Mouse (Mus musculus) lung, postnatal 0 days (tissue): ENCODE measurements at regions not wholly inside any gene's neighbourhood (a gene's known extent, or its start where the extent isn't known, plus 50 kb on each side); places are given as distances from the start of the nearest gene placed in this dataset.

Experiments
- ATAC-seq: fragments of 200-750 bp; cut with Nextera tagmentation; 2 replicates; pipeline ENCODE4 v1.8.0; 2017; ENCODE audit warnings: moderate library complexity
- DNase-seq: peaks from one replicate; pipeline ENCODE4 v3.0.0-alpha.2; 2016; ENCODE audit warnings: low spot score
- H3K27ac ChIP-seq: fragments of 300-500 bp; sonication (generic); 2 replicates; pipeline ENCODE4 v1.5.1; 2014; ENCODE audit warnings: antibody characterized with exemption, mild to moderate bottlenecking, low read length, mixed read lengths
- H3K27me3 ChIP-seq: fragments of 300-500 bp; sonication (generic); replicated peaks from 2 replicates; pipeline ENCODE4 v1.6.1; 2014; ENCODE audit warnings: low read length, mixed read lengths; ENCODE audit not compliant: insufficient read depth
- H3K36me3 ChIP-seq: fragments of 300-500 bp; sonication (generic); 2 replicates; pipeline ENCODE4 v1.6.1; 2014; ENCODE audit warnings: low read length, mixed read lengths; ENCODE audit not compliant: insufficient read depth
- H3K4me1 ChIP-seq: fragments of 300-500 bp; sonication (generic); 2 replicates; pipeline ENCODE4 v1.6.1; 2014; ENCODE audit warnings: antibody characterized with exemption, low read depth, low read length, mixed read lengths; ENCODE audit not compliant: insufficient read depth
- H3K4me2 ChIP-seq: fragments of 300-500 bp; sonication (generic); replicated peaks from 2 replicates; pipeline ENCODE4 v1.6.1; 2014; ENCODE audit warnings: low read depth, mild to moderate bottlenecking, low read length, moderate library complexity, mixed read lengths
- H3K4me3 ChIP-seq: fragments of 300-500 bp; sonication (generic); 2 replicates; pipeline ENCODE4 v1.5.1; 2014; ENCODE audit warnings: low read depth, low read length
- H3K9ac ChIP-seq: fragments of 300-500 bp; sonication (generic); replicated peaks from 2 replicates; pipeline ENCODE4 v1.6.1; 2014; ENCODE audit warnings: low read depth, mild to moderate bottlenecking
- H3K9me3 ChIP-seq: fragments of 300-500 bp; sonication (generic); 2 replicates; pipeline ENCODE4 v1.6.1; 2016; ENCODE audit warnings: low read length, mixed read lengths
- CTCF ChIP-seq: IDR thresholded peaks from 2 replicates; pipeline ENCODE4 v1.5.1; 2016; ENCODE audit warnings: antibody characterized with exemption, mild to moderate bottlenecking
- EP300 ChIP-seq: IDR thresholded peaks from 2 replicates; pipeline ENCODE4 v1.6.1; 2016; ENCODE audit warnings: antibody characterized with exemption, mild to moderate bottlenecking, control low read depth
- WGBS: fragments of 180-500 bp; shearing (Covaris S2); extraction: QIAGEN DNeasy Blood & Tissue Kit; methylation state at CpG from one replicate; pipeline ENCODE4 v1.1.7; 2014; 5-methylcytosine and 5-hydroxymethylcytosine counted together

- 0 out of 2 replicates have a peak, but pooled peaks cover 3% of the 10 kb centered on the region for H3K9me3 ChIP-seq
- H3K27ac ChIP-seq: no peak overlapping the region
- no peak overlapping the region for H3K9ac ChIP-seq
- ATAC-seq (no peak), DNase-seq (no peak)
- no peaks in the 10 kb centered on the region for H3K4me1 ChIP-seq
- H3K27me3 ChIP-seq: no peaks in the 10 kb centered on the region
- no peak for TF ChIP-seq CTCF
- no peak for TF ChIP-seq EP300
- WGBS: 35% methylated on average over 2 of the region's 2 CpGs
- no peak overlapping the region for H3K4me3 ChIP-seq
- no peaks in the 10 kb centered on the region for H3K36me3 ChIP-seq
- H3K4me2 ChIP-seq: no peak overlapping the region
Observed at GRCm38 (mm10) chr15:49043035-49043434, 4841.7 kb upstream of the Gm7489 start.

DNA sequence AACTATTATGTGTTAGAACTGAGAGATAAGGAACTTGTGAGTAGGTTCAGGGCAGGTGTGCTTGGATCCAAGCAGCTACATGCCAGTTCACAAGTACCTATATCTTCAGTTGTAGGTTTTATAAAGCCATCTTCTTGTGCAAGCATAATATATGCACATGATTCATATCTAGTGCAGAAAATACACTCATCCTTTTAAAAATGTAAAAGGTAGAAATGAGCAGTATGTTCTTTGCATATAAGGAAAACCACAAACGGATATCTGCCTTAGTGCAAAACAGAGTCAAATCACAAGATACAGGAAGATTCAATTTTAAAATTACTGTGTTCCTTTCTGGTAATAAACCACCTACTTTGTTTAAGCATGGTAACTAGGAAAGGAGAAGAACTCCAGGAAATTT lies 4819.6 kb upstream of the Gm7489 start:
- ATAC-seq (no peak), DNase-seq (no peak)
- H3K36me3 ChIP-seq: no peaks in the 10 kb centered on the region
- no peak overlapping the region for H3K9ac ChIP-seq
- H3K9me3 ChIP-seq: no peaks in the 10 kb centered on the region
- H3K4me3 ChIP-seq: no peak overlapping the region
- no peak overlapping the region for H3K4me2 ChIP-seq
- no peaks in the 10 kb centered on the region for H3K4me1 ChIP-seq
- TF ChIP-seq EP300 (no peak), CTCF (no peak)
- no peak overlapping the region for H3K27ac ChIP-seq
- H3K27me3 ChIP-seq: no peaks in the 10 kb centered on the region
- WGBS: 77% methylated on average over 1 of the region's 1 CpGs

- no peak; the same call in 1 of the 2 replicates for TF ChIP-seq EP300
- peak; percentile 18 for TF ChIP-seq CTCF
- DNase-seq: peak; percentile 79
- no peak overlapping the region for H3K9ac ChIP-seq
- H3K4me2 ChIP-seq: no peak overlapping the region
- H3K27me3 ChIP-seq: no peaks in the 10 kb centered on the region
- no peak overlapping the region for H3K4me3 ChIP-seq
- H3K36me3 ChIP-seq: no peaks in the 10 kb centered on the region
- ATAC-seq: peak; percentile 86
- H3K9me3 ChIP-seq: no peaks in the 10 kb centered on the region
- H3K27ac ChIP-seq: no peak overlapping the region
- H3K4me1 ChIP-seq: no peaks in the 10 kb centered on the region
Observed at GRCm38 (mm10) chr15:49065875-49066274, 4818.8 kb upstream of the Gm7489 start.

DNA sequence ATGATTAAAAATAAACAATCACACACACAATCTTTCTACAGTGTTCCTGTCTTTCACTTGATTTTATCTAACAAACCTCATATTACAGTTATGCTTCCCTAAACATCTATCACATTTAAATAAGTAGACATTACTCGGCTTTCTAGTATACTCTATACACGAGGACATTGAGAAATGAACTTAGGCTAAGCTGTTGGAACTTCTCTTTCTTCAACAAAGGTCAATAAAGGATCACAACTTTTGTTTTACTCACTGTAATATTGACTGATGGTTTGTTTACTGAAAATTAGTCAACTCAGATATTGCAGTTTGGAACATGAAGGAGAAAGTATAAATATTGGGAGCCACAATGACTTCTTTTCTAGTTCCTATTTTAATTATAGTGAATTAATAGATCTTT lies 4818.3 kb upstream of the Gm7489 start:
- DNase-seq: peak; percentile 13
- no peak overlapping the region for H3K27ac ChIP-seq
- 27% methylated on average over 2 of the region's 2 CpGs for WGBS
- H3K4me1 ChIP-seq: no peaks in the 10 kb centered on the region
- ATAC-seq: peak; percentile 14; the same call in 1 of the 2 replicates
- H3K36me3 ChIP-seq: no peaks in the 10 kb centered on the region
- no peaks in the 10 kb centered on the region for H3K27me3 ChIP-seq
- no peaks in the 10 kb centered on the region for H3K9me3 ChIP-seq
- H3K4me2 ChIP-seq: no peak overlapping the region
- no peak overlapping the region for H3K4me3 ChIP-seq
- no peak for TF ChIP-seq EP300
- no peak overlapping the region for H3K9ac ChIP-seq
